Mouse (Mus musculus) heart, adult 18-20 months (tissue): ENCODE data around the gene Treh. TPM values are rescaled to one million over a fixed set of nuclear protein-coding genes. Genes with fewer than 3 reads are reported as not detected.

Experiments
- DNase-seq, 2 experiments: peaks; one replicate each; pipeline ENCODE4 v3.0.0; 2021 to 2022; ENCODE audit warnings: mixed read lengths in 1 of 2
- total RNA-seq, 2 experiments: library from RNA; stranded (reverse); gene quantifications; 2 replicates each; pipeline ENCODE4 v1.2.3; 2021

Treh gene
- total RNA-seq, 2 experiments from 2014 or later: not detected

DNA sequence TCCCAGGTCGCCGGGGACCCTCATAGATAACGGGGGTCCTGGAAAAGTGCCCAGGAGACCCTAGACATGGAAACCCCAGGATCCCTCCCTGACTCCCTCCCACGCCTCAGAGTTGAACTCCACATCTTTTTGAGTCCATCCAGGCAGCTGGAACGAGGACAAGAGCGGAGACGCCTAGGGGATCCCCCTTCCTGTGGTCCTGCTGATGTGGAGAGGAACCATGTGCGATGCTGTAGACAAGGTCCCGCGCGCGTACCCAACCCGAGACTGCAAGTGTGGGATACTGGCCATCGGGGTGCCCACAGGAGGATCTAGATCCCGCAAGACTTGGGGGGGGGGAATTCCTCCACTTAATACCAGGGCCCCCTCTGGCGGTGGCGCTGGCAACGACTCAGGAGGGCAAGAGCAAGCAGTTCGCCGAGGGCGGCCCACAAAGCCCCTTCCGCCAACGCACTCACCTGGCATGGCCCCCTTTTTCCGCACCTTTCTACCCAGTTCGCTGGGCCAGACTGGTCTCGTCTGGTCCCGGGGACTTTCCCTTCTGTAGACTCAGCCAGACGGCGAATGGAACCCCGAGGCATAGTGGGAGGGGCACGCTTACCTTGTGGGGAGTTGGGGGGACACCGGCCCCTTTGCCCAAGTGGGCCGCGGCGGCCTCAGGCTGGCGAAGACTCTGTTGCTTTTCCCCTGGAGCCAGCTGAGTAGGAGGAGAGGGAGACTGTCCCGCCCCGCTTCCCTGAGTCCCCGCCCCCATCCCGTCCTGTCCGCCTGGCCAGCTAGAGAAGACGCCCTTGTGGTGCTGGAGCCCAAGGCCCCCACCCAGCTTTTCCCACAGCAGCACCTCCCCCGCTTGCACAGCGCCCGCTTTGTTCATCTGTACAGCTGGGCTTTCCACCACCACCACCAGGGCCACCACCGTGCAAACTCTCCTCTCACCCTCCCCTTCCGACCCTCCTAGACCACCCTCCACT is 61.8 kb downstream of the Treh start, which contains the start of gene Phldb1:
Gene Phldb1, minus strand, starts transcription at position 675 of the 971 bp plus-strand sequence.
- DNase-seq: peak; percentile 86 to 90

DNA sequence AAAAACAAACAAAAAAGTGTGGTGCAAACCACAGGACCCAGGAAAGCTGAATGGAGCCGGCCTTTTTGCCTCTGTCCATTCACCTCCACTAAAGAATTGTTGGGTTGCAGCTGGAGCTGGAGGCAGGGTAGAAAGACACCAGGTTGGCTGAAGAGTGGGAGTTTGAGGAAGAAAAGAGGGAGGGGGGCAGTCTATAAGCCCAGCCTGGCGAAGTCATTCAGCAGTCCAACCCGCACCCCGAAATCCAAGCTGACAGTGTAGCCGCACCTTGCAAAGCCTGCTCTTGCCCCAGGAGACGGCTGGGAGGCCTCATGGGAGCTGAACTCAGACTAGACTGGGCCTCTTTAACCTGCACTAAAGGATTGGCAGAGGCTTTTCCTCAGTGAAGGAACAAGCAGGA is 62.9 kb downstream of the Treh start:
- no peak for DNase-seq

Other genes with a start within 250 kb of the Treh start
- gene Foxr1, start 232.1 kb upstream of the Treh start, total RNA-seq: not detected
- gene Upk2, start 218.3 kb upstream of the Treh start, total RNA-seq: not detected
- 10 to 100 TPM; 36.2 to 41.7 TPM for gene Bcl9l, start 190.4 kb upstream of the Treh start, total RNA-seq
- 1 to 10 TPM in 1 of 2 experiments, under 1 TPM in 1; 0.37 to 2.8 TPM for gene Cxcr5, start 111.4 kb upstream of the Treh start, total RNA-seq
- gene Ddx6, start 68.3 kb upstream of the Treh start, total RNA-seq: 10 to 100 TPM; 89.2 to 90.7 TPM
- 100 to 1,000 TPM; 109 to 125 TPM for gene Phldb1, start 62.0 kb downstream of the Treh start, total RNA-seq
- 10 to 100 TPM; 82.7 to 82.8 TPM for gene Arcn1, start 94.6 kb downstream of the Treh start, total RNA-seq
- 10 to 100 TPM; 18.1 to 29.7 TPM for gene Ift46, start 94.7 kb downstream of the Treh start, total RNA-seq
- gene Tmem25, start 126.1 kb downstream of the Treh start, total RNA-seq: 10 to 100 TPM; 15.1 to 15.6 TPM
- under 1 TPM; 0.72 to 0.80 TPM for gene Ttc36, start 129.8 kb downstream of the Treh start, total RNA-seq
- gene Kmt2a, start 208.1 kb downstream of the Treh start, total RNA-seq: 10 to 100 TPM; 24.9 to 28.1 TPM
- gene Atp5l, start 247.5 kb downstream of the Treh start, total RNA-seq: 1,000 to 10,000 TPM; 1,708 to 2,082 TPM